Mouse (Mus musculus): Measurements from ENCODE around the gene Map7d1.

DNA sequence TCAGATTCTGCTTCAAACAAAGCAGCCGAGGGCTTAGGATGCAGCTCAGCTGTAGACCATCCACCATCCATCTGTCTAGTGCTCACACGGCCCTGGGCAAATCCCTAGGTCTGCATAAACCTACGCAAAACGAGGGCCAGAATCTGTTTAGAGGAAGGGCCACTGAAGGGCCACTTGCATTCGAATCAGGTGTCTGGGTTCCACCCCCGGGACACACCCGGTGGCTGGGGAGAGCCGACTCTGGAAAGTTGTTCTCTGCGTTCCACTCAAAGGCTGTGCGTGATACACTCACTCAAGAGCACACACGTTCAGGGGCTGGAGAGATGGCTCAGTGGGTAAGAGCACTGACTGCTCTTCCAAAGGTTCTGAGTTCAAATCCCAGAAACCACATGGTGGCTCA, 33.5 kb downstream of the Map7d1 start:
- no peak for TF ChIP-seq CTCF (IDR thresholded peaks at IDR 0.05; ENCODE audit: low read depth)
- no peak for TF ChIP-seq EP300 (optimal IDR thresholded peaks at IDR 0.05)
